Mouse (Mus musculus): ENCODE measurements around the gene Flt1. TPM values are rescaled to one million over a fixed set of nuclear protein-coding genes. Genes with fewer than 3 reads are reported as not detected.
"Not testable (repeated sequence)": the region's sequence is repeated elsewhere in the genome, so short reads cannot be mapped to it uniquely, and the experiment has no call there.

The Flt1 gene
- polyA plus RNA-seq, 1 experiment = 3.6 TPM

DNA sequence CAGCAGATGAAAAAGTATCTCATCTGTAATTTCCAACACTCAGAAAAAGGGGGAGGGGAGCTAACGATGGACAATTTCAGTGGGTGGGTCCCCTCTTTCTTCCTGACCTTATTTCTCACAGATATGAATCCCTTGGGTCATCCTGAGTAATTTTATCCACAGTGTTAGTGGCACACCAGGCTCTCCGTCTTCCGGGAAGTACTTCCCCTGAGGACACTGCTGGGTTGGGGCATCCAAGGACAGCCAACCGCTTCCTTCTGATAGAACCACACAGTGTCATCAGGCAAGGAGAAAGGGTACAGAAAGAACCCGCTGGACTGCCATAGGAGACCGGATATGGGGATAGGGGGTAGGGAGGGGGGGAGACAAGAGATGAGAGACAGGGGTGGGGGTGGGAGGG, 111.2 kb downstream of the Flt1 start:
- Histone ChIP-seq H3K36me3 (ENCODE audit: control insufficient read depth, insufficient read depth, low read length) (no peaks in the 10 kb centered on the region), H3K27ac (ENCODE audit: insufficient read depth, low read depth, low read length) (no peak overlapping the region), H3K4me3 (ENCODE audit: low read depth, low read length) (no peak overlapping the region), H3K4me1 (ENCODE audit: control insufficient read depth, insufficient read depth, insufficient read length, low read length) (no peaks in the 10 kb centered on the region), H3K27me3 (ENCODE audit: control insufficient read depth, insufficient read depth, low read length) (no peaks in the 10 kb centered on the region)
- 72% methylated on average over 6 of the region's 6 CpGs for WGBS
- TF ChIP-seq POLR2A (IDR thresholded peaks at IDR 0.05; ENCODE audit: low read depth, low read length) = no peak
- TF ChIP-seq CTCF (IDR thresholded peaks at IDR 0.05; ENCODE audit: extremely low read depth, insufficient read length, insufficient replicate concordance, low read depth, low read length) = no peak

GRCm38 (mm10) chr5:147611348-147611747, 114.5 kb downstream of the Flt1 start:
- H3K27me3 ChIP-seq (ENCODE audit: control insufficient read depth, insufficient read depth, low read length); H3K4me1 ChIP-seq (ENCODE audit: control insufficient read depth, insufficient read depth, insufficient read length, low read length); H3K4me3 ChIP-seq (ENCODE audit: low read depth, low read length); H3K36me3 ChIP-seq (ENCODE audit: control insufficient read depth, insufficient read depth, low read length); H3K27ac ChIP-seq (ENCODE audit: insufficient read depth, low read depth, low read length): not testable (repeated sequence)
- 78% methylated on average over 3 of the region's 3 CpGs for WGBS

DNA sequence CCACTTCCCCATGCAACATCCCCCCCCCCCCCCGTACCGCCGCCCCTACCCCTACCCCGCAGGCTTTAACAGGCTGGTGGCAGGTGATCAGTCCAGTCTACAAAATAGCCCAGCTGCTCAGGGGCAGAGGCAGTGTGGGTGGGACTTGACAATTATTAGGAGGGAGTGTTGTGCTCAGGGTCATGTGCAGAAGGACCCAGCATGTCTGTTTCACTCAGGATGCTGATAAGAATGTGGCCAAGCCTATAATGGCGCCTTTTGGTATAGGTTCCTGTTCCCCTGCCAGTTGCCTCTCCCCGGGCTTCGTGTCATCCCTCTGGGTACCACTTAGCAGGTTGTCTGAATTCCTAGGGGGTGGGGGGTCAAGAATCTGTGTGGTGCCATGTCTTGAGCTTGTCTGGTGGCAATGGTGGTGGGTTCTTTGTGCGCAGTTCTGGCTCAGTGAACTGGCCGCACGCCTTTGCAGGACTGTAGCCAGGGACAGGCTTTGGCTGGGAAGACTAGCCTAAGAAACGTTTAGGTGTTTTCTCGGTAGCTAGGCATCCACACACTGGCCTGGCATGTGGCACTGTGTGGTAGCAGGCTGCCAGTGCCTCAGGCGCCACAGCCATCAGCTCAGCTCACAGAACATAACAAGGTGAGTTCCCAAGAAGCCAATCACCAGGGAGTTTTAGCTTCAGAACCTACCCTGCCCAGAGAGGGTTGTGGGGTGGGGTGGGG, 118.4 kb downstream of the Flt1 start:
- Histone ChIP-seq H3K4me1 (ENCODE audit: control insufficient read depth, insufficient read depth, insufficient read length, low read length) (no peaks in the 10 kb centered on the region), H3K36me3 (ENCODE audit: control insufficient read depth, insufficient read depth, low read length) (no peaks in the 10 kb centered on the region), H3K4me3 (ENCODE audit: low read depth, low read length) (no peak overlapping the region), H3K27me3 (ENCODE audit: control insufficient read depth, insufficient read depth, low read length) (no peaks in the 10 kb centered on the region), H3K27ac (ENCODE audit: insufficient read depth, low read depth, low read length) (no peak overlapping the region)
- TF ChIP-seq POLR2A (IDR thresholded peaks at IDR 0.05; ENCODE audit: low read depth, low read length) (no peak), CTCF (IDR thresholded peaks at IDR 0.05; ENCODE audit: extremely low read depth, insufficient read length, insufficient replicate concordance, low read depth, low read length) (no peak)
- WGBS = 76% methylated on average over 13 of the region's 13 CpGs

DNA sequence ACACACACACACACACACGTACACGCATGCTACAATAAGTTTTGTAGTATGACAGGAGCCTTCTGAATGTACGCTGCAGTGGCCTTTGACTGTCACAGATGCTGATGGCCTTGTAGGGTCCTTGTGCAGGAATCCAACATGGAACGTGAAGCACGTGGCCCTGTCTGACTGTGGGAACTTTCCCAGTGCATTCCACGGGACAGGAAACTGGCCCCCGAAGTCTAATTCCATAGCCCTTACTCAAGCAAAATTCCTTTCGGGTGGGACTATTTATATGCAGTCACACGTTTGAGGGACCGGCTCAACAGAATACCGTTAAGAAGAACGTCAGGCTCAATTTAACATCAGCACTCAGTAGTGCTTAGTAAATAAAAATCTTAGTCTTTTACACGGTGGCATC, 119.1 kb downstream of the Flt1 start:
- no peak for TF ChIP-seq CTCF (IDR thresholded peaks at IDR 0.05; ENCODE audit: extremely low read depth, insufficient read length, insufficient replicate concordance, low read depth, low read length)
- no peak for TF ChIP-seq POLR2A (IDR thresholded peaks at IDR 0.05; ENCODE audit: low read depth, low read length)
- WGBS = 82% methylated on average over 13 of the region's 13 CpGs
- Histone ChIP-seq H3K4me1 (ENCODE audit: control insufficient read depth, insufficient read depth, insufficient read length, low read length) (no peaks in the 10 kb centered on the region), H3K36me3 (ENCODE audit: control insufficient read depth, insufficient read depth, low read length) (no peaks in the 10 kb centered on the region), H3K27me3 (ENCODE audit: control insufficient read depth, insufficient read depth, low read length) (no peaks in the 10 kb centered on the region), H3K4me3 (ENCODE audit: low read depth, low read length) (no peak overlapping the region), H3K27ac (ENCODE audit: insufficient read depth, low read depth, low read length) (no peak overlapping the region)

- Histone ChIP-seq H3K27ac (ENCODE audit: insufficient read depth, low read depth, low read length) (no peak overlapping the region), H3K4me1 (ENCODE audit: control insufficient read depth, insufficient read depth, insufficient read length, low read length) (no peaks in the 10 kb centered on the region), H3K4me3 (ENCODE audit: low read depth, low read length) (no peak overlapping the region), H3K36me3 (ENCODE audit: control insufficient read depth, insufficient read depth, low read length) (no peaks in the 10 kb centered on the region), H3K27me3 (ENCODE audit: control insufficient read depth, insufficient read depth, low read length) (no peaks in the 10 kb centered on the region)
- WGBS = 37% methylated on average over 18 of the region's 18 CpGs
- TF ChIP-seq CTCF (IDR thresholded peaks at IDR 0.05; ENCODE audit: extremely low read depth, insufficient read length, insufficient replicate concordance, low read depth, low read length) = no peak
- no peak for TF ChIP-seq POLR2A (IDR thresholded peaks at IDR 0.05; ENCODE audit: low read depth, low read length)
Observed at GRCm38 (mm10) chr5:147601460-147602360, 124.1 kb downstream of the Flt1 start.

DNA sequence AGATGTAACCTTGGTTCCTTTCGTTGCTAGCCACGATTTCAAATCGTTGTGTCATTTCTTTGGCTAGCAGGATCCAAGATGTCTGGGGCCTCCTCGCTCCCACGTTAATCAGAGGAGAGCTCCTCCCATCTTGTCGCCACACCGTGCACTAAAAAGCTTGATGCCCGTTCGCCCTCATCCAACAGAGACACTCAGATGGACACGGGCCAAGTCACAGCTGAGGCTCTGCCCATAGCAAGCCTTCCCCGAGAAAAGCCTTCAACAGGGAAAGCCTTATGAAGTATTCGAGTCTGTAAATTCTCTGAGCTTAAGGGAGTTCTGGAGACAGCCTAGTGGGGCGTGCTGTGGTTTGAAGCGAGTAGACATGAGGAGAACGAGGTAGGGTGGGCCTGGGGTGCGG, 128.0 kb downstream of the Flt1 start:
- H3K4me3 ChIP-seq (ENCODE audit: low read depth, low read length) = no peak overlapping the region
- 76% methylated on average over 16 of the region's 16 CpGs for WGBS
- no peak overlapping the region for H3K27ac ChIP-seq (ENCODE audit: insufficient read depth, low read depth, low read length)
- no peaks in the 10 kb centered on the region for H3K27me3 ChIP-seq (ENCODE audit: control insufficient read depth, insufficient read depth, low read length)
- no peaks in the 10 kb centered on the region for H3K4me1 ChIP-seq (ENCODE audit: control insufficient read depth, insufficient read depth, insufficient read length, low read length)
- no peak for TF ChIP-seq POLR2A (IDR thresholded peaks at IDR 0.05; ENCODE audit: low read depth, low read length)
- TF ChIP-seq CTCF (IDR thresholded peaks at IDR 0.05; ENCODE audit: extremely low read depth, insufficient read length, insufficient replicate concordance, low read depth, low read length) = no peak
- H3K36me3 ChIP-seq (ENCODE audit: control insufficient read depth, insufficient read depth, low read length) = no peaks in the 10 kb centered on the region

DNA sequence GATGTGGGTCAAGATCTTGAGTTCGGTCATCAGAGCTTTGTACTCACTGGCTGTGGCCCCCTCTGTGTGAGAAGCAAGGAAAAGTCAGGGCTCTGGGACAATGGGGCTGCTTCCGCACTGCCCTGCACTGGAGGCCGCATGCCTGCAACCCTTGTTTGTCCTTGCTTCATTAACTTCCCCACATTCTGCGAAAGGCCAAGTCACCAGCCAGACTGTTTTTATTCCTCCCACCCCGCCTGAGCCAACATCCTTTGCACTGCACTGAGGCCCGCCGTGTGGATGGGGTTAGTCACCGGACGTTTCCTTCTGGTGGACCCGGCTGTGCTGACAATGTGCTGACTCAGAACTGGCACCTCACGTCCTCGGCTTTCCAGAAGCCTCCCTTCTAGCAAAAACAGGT, 136.0 kb downstream of the Flt1 start:
- Histone ChIP-seq H3K4me1 (ENCODE audit: control insufficient read depth, insufficient read depth, insufficient read length, low read length) (no peaks in the 10 kb centered on the region), H3K36me3 (ENCODE audit: control insufficient read depth, insufficient read depth, low read length) (no peaks in the 10 kb centered on the region), H3K27ac (ENCODE audit: insufficient read depth, low read depth, low read length) (no peak overlapping the region), H3K27me3 (ENCODE audit: control insufficient read depth, insufficient read depth, low read length) (no peaks in the 10 kb centered on the region), H3K4me3 (ENCODE audit: low read depth, low read length) (no peak overlapping the region)
- no peak for TF ChIP-seq POLR2A (IDR thresholded peaks at IDR 0.05; ENCODE audit: low read depth, low read length)
- TF ChIP-seq CTCF (IDR thresholded peaks at IDR 0.05; ENCODE audit: extremely low read depth, insufficient read length, insufficient replicate concordance, low read depth, low read length) = no peak
- WGBS = 41% methylated on average over 12 of the region's 12 CpGs
